Mouse (Mus musculus) bone marrow macrophage, adult 2 months (primary cell): ENCODE results near the gene Emilin3.

Source experiments
- CTCF ChIP-seq: IDR thresholded peaks from 2 replicates; pipeline ENCODE4 v1.5.1; 2012; ENCODE audit warnings: low read depth, mild to moderate bottlenecking, low read length, moderate library complexity
- POLR2A ChIP-seq: IDR thresholded peaks from 2 replicates; pipeline ENCODE4 v1.6.1; 2012; ENCODE audit warnings: mild to moderate bottlenecking, low read depth, low read length, borderline replicate concordance

GRCm38 (mm10) chr2:160911558-160912201 is 448 bp downstream of the Emilin3 start:
- TF ChIP-seq CTCF (no peak), POLR2A (no peak)
